Mouse (Mus musculus): ENCODE results near the gene She. TPM values are rescaled to one million over a fixed set of nuclear protein-coding genes. Genes with fewer than 3 reads are reported as not detected.
"Not testable (repeated sequence)": the region's sequence is repeated elsewhere in the genome, so short reads cannot be mapped to it uniquely, and the experiment has no call there.

The She gene
- polyA plus RNA-seq, 1 experiment from 2014 or later, result 8.8 TPM

DNA sequence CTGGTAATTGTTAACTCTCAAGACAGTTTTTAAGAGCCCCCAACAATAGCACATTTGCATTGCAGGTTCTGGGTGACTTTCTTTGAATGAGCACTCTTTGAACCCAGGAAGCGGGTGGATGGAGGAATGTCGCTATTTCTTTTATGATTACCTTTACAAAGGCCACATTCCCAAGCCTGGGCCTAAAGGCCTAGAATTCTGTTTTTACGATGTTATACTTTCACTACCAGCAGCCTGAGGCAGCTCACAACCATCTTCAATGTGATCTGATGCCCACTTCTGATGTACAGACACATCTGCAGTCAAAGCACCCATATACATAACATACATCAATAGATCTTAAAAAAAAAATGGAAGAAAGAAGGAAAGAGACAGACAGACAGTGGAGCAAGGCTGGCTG lies 32.1 kb downstream of the She start:
- H3K27ac ChIP-seq (ENCODE audit: low read length); H3K4me3 ChIP-seq (ENCODE audit: low read length); H3K36me3 ChIP-seq (ENCODE audit: control insufficient read depth, insufficient read depth, low read length); ATAC-seq (ENCODE audit: low read depth); H3K9ac ChIP-seq (ENCODE audit: low read length); H3K4me2 ChIP-seq (ENCODE audit: low read depth, low read length); H3K27me3 ChIP-seq (ENCODE audit: control insufficient read depth, insufficient read depth, low read depth, low read length); H3K9me3 ChIP-seq (ENCODE audit: control insufficient read depth, low read length): not testable (repeated sequence)
- H3K4me1 ChIP-seq (replicated peaks; ENCODE audit: control insufficient read depth, insufficient read depth, low read length), result peaks cover 14% of the 10 kb centered on the region
- WGBS, result 76% methylated on average over 3 of the region's 3 CpGs

DNA sequence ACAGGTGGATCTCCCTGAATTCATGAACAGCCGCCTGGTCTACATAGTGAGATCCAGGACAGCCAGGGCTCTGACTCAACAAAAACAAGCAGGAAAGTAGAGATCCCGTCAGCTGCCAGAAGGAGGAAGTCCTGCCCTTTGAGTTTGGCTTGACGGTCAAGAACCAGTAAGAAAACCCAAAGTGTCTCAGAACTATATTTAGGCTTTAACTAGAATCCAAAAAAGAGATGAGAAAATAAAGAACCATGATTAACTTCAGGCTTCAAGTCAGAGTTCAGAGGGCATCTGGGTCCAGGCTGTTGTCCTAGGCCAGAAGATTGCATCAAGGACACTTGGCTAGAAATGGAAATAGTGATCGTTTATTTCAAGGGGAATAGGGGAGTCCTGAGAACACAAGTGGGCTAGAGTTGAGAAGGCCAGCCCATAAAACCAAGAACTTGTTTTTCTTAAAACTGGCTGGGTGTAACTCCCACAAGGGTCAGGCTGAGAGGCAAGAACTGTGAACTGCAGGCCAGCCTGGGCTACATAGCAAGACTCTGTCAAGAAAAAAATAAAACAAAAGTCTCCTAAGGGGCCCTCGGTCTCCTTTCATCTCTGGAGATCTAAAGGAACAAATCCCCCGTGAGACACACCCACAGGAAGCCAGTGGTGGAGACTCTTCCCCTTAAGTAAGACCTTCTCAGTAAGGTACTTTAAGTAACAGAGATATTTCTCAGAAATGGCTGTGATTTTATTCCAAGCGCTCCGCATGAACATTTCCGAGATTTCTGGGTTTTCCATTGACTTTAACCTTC lies 32.7 kb downstream of the She start:
- no peaks in the 10 kb centered on the region for H3K27me3 ChIP-seq (ENCODE audit: control insufficient read depth, insufficient read depth, low read depth, low read length)
- WGBS, result 69% methylated on average over 9 of the region's 9 CpGs
- H3K36me3 ChIP-seq (ENCODE audit: control insufficient read depth, insufficient read depth, low read length), result no peaks in the 10 kb centered on the region
- no peak overlapping the region for H3K4me2 ChIP-seq (ENCODE audit: low read depth, low read length)
- no peak overlapping the region for H3K4me3 ChIP-seq (ENCODE audit: low read length)
- no peak for ATAC-seq (ENCODE audit: low read depth)
- no peak overlapping the region for H3K9ac ChIP-seq (ENCODE audit: low read length)
- no peaks in the 10 kb centered on the region for H3K9me3 ChIP-seq (ENCODE audit: control insufficient read depth, low read length)
- H3K4me1 ChIP-seq (replicated peaks; ENCODE audit: control insufficient read depth, insufficient read depth, low read length), result peaks cover 20% of the 10 kb centered on the region
- H3K27ac ChIP-seq (ENCODE audit: low read length), result no peak overlapping the region

DNA sequence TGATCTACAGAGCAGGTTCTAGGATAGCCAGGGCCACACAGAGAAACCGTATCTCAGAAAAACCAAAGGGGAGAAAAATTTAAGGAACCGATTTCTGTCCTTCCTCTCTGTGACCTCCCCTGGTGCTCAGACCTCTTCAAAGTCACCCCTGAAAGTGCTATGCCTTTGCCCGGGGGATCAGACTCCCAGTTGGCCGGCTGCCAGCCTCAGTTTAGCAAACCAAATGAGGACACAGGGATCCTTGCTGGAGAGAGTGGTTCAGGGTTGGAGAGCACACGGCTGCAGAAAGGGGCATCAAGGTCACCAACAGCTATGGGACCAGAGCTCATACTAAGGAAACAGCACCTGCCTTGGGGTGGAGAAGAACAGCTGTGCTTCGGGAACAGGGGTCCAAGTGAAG lies 33.9 kb downstream of the She start:
- no peak for ATAC-seq (ENCODE audit: low read depth)
- Histone ChIP-seq H3K4me2 (ENCODE audit: low read depth, low read length) (no peak overlapping the region), H3K36me3 (ENCODE audit: control insufficient read depth, insufficient read depth, low read length) (no peaks in the 10 kb centered on the region), H3K9ac (ENCODE audit: low read length) (no peak overlapping the region), H3K4me3 (ENCODE audit: low read length) (no peak overlapping the region), H3K27ac (ENCODE audit: low read length) (no peak overlapping the region), H3K9me3 (ENCODE audit: control insufficient read depth, low read length) (no peaks in the 10 kb centered on the region), H3K4me1 (replicated peaks; ENCODE audit: control insufficient read depth, insufficient read depth, low read length) (peaks cover 20% of the 10 kb centered on the region), H3K27me3 (ENCODE audit: control insufficient read depth, insufficient read depth, low read depth, low read length) (no peaks in the 10 kb centered on the region)
- 37% methylated on average over 6 of the region's 6 CpGs for WGBS

DNA sequence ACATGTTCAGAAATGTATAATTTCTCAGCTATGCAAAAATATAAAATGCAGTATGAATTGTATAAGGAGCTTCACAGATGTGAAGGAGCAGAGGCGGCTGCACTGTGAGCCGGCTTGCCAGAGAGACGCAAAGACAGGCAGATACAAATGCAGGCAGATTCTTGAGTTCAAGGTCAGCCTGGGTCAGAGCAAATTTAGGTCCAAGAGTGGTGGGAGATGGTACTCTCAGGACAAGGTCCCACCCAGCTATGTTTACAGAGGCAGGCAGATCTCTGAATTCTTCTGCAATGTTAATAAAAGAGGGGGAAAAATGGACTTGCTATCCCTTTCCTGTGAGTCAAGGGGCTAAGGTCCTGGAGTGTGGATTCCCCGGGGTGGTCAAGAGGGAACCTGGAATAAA lies 34.6 kb downstream of the She start:
- Histone ChIP-seq H3K27me3 (ENCODE audit: control insufficient read depth, insufficient read depth, low read depth, low read length) (no peaks in the 10 kb centered on the region), H3K4me1 (replicated peaks; ENCODE audit: control insufficient read depth, insufficient read depth, low read length) (peaks cover 25% of the 10 kb centered on the region), H3K4me2 (ENCODE audit: low read depth, low read length) (no peak overlapping the region), H3K27ac (ENCODE audit: low read length) (no peak overlapping the region), H3K36me3 (ENCODE audit: control insufficient read depth, insufficient read depth, low read length) (no peaks in the 10 kb centered on the region), H3K9me3 (ENCODE audit: control insufficient read depth, low read length) (no peaks in the 10 kb centered on the region), H3K4me3 (ENCODE audit: low read length) (no peak overlapping the region), H3K9ac (ENCODE audit: low read length) (no peak overlapping the region)
- ATAC-seq (ENCODE audit: low read depth), result no peak
- WGBS, result 61% methylated on average over 4 of the region's 4 CpGs

DNA sequence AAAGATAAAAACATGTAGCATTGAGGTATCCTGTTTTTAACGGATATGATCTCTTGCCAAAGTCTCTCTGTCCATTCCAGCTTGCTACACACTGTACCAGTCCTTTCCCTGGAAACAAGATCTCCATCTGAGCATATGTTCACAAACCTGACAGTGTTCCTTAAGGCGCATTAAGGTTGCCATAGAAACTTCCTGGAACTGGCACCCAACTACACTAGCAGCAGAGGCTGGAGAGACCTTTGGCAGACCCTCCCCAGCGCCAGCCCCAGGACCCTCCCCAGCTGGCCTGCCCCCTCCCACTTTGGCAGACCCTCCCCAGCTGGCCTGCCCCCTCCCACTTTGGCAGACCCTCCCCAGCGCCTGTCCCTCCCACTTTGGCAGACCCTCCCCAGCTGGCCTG lies 36.5 kb downstream of the She start:
- Histone ChIP-seq H3K27ac (ENCODE audit: low read length) (no peak overlapping the region), H3K36me3 (ENCODE audit: control insufficient read depth, insufficient read depth, low read length) (no peaks in the 10 kb centered on the region), H3K9me3 (ENCODE audit: control insufficient read depth, low read length) (no peaks in the 10 kb centered on the region), H3K4me2 (ENCODE audit: low read depth, low read length) (no peak overlapping the region), H3K27me3 (ENCODE audit: control insufficient read depth, insufficient read depth, low read depth, low read length) (no peaks in the 10 kb centered on the region), H3K4me3 (ENCODE audit: low read length) (no peak overlapping the region), H3K9ac (ENCODE audit: low read length) (no peak overlapping the region), H3K4me1 (replicated peaks; ENCODE audit: control insufficient read depth, insufficient read depth, low read length) (peaks cover 31% of the 10 kb centered on the region)
- WGBS, result 47% methylated on average over 3 of the region's 4 CpGs
- no peak for ATAC-seq (ENCODE audit: low read depth)

DNA sequence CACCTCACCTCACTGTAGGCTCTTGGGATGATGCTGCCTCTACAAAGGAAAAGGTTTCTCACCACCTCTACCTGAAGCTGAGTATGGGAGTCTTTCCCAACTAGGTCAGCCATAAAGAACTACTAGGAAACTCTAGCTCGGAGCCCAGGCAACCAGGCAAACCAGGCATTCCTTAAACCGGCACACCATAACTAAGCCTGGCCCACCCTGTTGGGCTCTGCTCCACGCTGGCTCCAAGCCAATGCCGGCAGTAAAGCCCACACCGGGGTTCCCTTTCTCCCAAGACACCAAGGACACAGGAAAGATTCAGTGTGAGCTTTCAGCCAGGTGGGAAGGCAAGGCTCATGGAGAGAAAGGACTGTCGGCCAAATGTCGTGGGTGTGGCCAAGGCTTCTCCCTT lies 37.2 kb downstream of the She start:
- Histone ChIP-seq H3K27me3 (ENCODE audit: control insufficient read depth, insufficient read depth, low read depth, low read length) (no peaks in the 10 kb centered on the region), H3K4me2 (ENCODE audit: low read depth, low read length) (peak overlapping the region; percentile 27; the same call in 1 of the 2 replicates), H3K4me1 (replicated peaks; ENCODE audit: control insufficient read depth, insufficient read depth, low read length) (peaks cover 33% of the 10 kb centered on the region), H3K9ac (ENCODE audit: low read length) (peak overlapping the region; percentile 28; the same call in 1 of the 2 replicates), H3K27ac (ENCODE audit: low read length) (peak overlapping the region; percentile 14; the same call in 1 of the 2 replicates), H3K9me3 (ENCODE audit: control insufficient read depth, low read length) (peaks cover 5% of the 10 kb centered on the region; the same call in 1 of the 2 replicates), H3K4me3 (ENCODE audit: low read length) (no peak overlapping the region), H3K36me3 (ENCODE audit: control insufficient read depth, insufficient read depth, low read length) (no peaks in the 10 kb centered on the region)
- peak; percentile 42; the same call in 1 of the 2 replicates for ATAC-seq (ENCODE audit: low read depth)
- WGBS, result 12% methylated on average over 7 of the region's 7 CpGs

DNA sequence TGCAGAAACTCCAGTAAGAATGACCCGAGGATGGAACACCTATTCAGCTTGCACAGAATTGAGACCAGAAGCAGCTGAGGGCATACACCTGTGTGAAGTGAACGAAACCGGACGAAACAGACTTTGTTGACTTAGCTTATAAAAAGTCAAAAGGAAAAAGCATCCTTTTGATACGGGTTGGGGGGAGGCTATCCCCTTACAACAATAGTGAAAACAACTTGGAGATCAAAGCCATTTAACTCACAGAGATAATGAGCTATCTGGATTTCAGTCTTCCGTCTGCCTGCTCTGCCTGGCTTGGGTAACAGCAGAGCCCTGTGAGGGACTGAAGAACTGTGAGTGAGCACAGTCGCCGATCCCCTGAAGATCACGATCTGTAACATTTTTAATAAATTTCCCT lies 37.8 kb downstream of the She start:
- H3K4me3 ChIP-seq (ENCODE audit: low read length), result no peak overlapping the region
- no peak overlapping the region for H3K4me2 ChIP-seq (ENCODE audit: low read depth, low read length)
- peaks cover 33% of the 10 kb centered on the region for H3K4me1 ChIP-seq (replicated peaks; ENCODE audit: control insufficient read depth, insufficient read depth, low read length)
- no peaks in the 10 kb centered on the region for H3K36me3 ChIP-seq (ENCODE audit: control insufficient read depth, insufficient read depth, low read length)
- peaks cover 5% of the 10 kb centered on the region; the same call in 1 of the 2 replicates for H3K9me3 ChIP-seq (ENCODE audit: control insufficient read depth, low read length)
- H3K27ac ChIP-seq (ENCODE audit: low read length), result no peak overlapping the region
- no peaks in the 10 kb centered on the region for H3K27me3 ChIP-seq (ENCODE audit: control insufficient read depth, insufficient read depth, low read depth, low read length)
- no peak for ATAC-seq (ENCODE audit: low read depth)
- H3K9ac ChIP-seq (ENCODE audit: low read length), result no peak overlapping the region
- WGBS, result 46% methylated on average over 9 of the region's 9 CpGs

DNA sequence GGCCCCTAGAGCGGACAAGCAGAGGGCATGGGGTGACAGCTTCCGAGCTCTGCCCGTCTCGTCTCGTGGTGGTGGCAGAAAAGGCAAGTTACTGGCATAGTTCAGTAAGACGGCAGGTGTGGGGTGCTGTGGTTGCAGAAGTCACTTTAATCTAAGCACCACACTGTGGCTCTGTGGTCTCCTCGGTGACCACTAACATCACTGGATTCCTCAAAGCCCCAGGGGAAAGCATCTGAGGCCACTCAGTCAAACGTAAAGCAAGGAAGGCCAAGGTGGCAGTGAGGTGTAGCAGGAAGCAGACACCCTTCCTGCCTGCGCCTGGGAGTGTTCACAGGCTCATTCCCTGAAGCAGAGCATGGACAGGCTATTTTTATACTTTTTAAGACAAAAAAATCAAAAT lies 38.4 kb downstream of the She start:
- peaks cover 5% of the 10 kb centered on the region; the same call in 1 of the 2 replicates for H3K9me3 ChIP-seq (ENCODE audit: control insufficient read depth, low read length)
- no peaks in the 10 kb centered on the region for H3K36me3 ChIP-seq (ENCODE audit: control insufficient read depth, insufficient read depth, low read length)
- peaks cover 33% of the 10 kb centered on the region for H3K4me1 ChIP-seq (replicated peaks; ENCODE audit: control insufficient read depth, insufficient read depth, low read length)

DNA sequence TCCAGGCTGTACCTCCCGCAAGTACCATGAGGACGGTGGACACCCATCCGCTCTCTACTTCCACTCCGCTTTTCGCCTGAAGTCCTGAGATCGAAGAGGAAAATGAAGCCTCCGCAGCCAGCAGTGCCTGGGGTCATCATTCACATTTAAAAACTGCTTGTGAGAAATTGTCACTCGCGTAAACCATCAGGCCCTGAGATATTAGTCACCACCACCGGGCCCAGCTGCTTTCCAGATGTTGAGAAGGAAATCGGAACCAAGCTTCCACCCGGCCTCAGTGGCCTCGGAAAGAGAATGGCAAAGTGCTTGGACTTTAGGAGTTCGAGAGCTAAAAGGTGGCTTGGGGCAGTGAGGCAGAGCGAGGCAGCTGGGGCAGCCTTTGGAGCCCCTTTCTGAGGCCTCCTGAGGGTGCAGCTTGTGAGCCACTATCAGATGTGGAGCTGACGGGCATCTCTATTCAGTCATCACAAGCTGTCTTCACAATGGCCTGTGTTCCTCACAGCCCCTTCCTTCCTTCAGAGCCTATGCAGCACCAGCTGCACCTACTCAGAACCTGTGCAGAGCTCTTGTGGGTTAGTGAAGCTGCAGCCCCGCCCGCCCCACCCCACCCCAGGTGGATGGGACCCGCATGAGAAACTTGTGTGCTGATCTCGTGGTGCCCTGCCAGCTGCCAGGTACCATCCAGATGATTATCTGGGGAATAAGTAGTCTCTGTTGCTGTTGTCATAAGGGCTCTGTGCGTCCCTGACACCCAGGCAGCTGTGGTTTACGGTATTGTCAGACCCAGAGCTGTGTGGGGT lies 39.5 kb downstream of the She start:
- H3K9ac ChIP-seq (ENCODE audit: low read length), result 0 out of 2 replicates have a peak overlapping the region, but pooled peaks have one; percentile 29

More for the DNA sequence above, 38.4 kb downstream of the She start:
- Histone ChIP-seq H3K27ac (ENCODE audit: low read length) (no peak overlapping the region), H3K27me3 (ENCODE audit: control insufficient read depth, insufficient read depth, low read depth, low read length) (no peaks in the 10 kb centered on the region), H3K9ac (ENCODE audit: low read length) (no peak overlapping the region), H3K4me3 (ENCODE audit: low read length) (no peak overlapping the region), H3K4me2 (ENCODE audit: low read depth, low read length) (no peak overlapping the region)
- no peak for ATAC-seq (ENCODE audit: low read depth)
- WGBS, result 70% methylated on average over 9 of the region's 9 CpGs

More for the DNA sequence above, 39.5 kb downstream of the She start:
- Histone ChIP-seq H3K4me2 (ENCODE audit: low read depth, low read length) (0 out of 2 replicates have a peak overlapping the region, but pooled peaks have one; percentile 21), H3K4me1 (replicated peaks; ENCODE audit: control insufficient read depth, insufficient read depth, low read length) (peaks cover 28% of the 10 kb centered on the region), H3K9me3 (ENCODE audit: control insufficient read depth, low read length) (peaks cover 5% of the 10 kb centered on the region; the same call in 1 of the 2 replicates), H3K4me3 (ENCODE audit: low read length) (no peak overlapping the region), H3K27ac (ENCODE audit: low read length) (no peak overlapping the region), H3K27me3 (ENCODE audit: control insufficient read depth, insufficient read depth, low read depth, low read length) (no peaks in the 10 kb centered on the region), H3K36me3 (ENCODE audit: control insufficient read depth, insufficient read depth, low read length) (no peaks in the 10 kb centered on the region)
- no peak for ATAC-seq (ENCODE audit: low read depth)
- WGBS, result 53% methylated on average over 22 of the region's 22 CpGs

Measured in lung, embryonic 16.5 days (tissue).